Mouse (Mus musculus): ENCODE measurements around the gene Rel. TPM values are rescaled to one million over a fixed set of nuclear protein-coding genes. Genes with fewer than 3 reads are reported as not detected.

Gene Rel
- polyA plus RNA-seq, 1 experiment from 2014 or later: 0.39 TPM

DNA sequence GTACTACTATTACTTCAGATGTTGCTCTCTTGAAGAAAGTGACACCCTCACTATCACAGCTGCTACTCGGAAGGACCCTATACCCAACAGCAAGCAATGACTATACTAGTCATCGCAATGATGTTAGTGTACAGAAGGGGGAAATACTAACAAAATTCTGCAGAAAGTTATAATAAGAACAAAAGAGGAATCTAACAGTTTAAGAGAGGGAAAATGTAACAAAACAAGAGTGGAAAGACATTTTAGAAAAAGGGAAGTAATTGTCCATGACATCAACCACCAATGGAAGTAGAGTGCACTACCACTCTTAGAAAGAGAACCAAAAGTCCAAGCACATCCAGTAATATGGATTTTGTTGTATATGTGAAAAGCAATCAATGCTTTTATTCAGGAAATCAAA lies 8.1 kb downstream of the Rel start:
- no peaks in the 10 kb centered on the region for H3K36me3 ChIP-seq (ENCODE audit: control insufficient read depth, insufficient read depth, low read length)
- H3K9ac ChIP-seq (ENCODE audit: low read depth, low read length): no peak overlapping the region
- WGBS: 94% methylated on average over 2 of the region's 2 CpGs
- H3K27me3 ChIP-seq (ENCODE audit: control insufficient read depth, insufficient read depth, low read depth, low read length): no peaks in the 10 kb centered on the region
- ATAC-seq: no peak
- no peak overlapping the region for H3K4me2 ChIP-seq (ENCODE audit: low read length)
- H3K9me3 ChIP-seq (replicated peaks; ENCODE audit: control insufficient read depth, low read length, poor library complexity, severe bottlenecking): no peaks in the 10 kb centered on the region
- H3K4me1 ChIP-seq (ENCODE audit: control insufficient read depth, insufficient read depth, low read length): no peaks in the 10 kb centered on the region
- no peak overlapping the region for H3K4me3 ChIP-seq (ENCODE audit: low read depth, low read length)
- no peak overlapping the region for H3K27ac ChIP-seq (ENCODE audit: low read length)

DNA sequence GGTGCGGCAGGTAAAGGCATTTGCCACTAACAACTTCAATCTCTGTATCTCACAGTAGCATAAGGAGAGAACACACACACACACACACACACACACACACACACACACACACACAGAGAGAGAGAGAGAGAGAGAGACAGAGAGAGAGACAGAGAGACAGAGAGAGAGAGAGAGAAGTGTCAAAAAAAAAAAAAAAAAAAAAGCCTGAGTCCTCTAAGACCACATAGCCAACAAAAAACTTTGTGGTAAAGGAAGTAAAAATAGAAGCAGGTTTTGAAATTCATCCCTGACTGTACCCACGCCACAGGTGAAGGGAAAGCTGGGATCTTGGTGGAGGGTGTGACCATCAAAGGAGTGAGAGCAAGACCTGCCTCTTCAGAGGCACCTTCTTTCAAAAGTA lies 12.6 kb downstream of the Rel start:
- 80% methylated on average over 2 of the region's 2 CpGs for WGBS

DNA sequence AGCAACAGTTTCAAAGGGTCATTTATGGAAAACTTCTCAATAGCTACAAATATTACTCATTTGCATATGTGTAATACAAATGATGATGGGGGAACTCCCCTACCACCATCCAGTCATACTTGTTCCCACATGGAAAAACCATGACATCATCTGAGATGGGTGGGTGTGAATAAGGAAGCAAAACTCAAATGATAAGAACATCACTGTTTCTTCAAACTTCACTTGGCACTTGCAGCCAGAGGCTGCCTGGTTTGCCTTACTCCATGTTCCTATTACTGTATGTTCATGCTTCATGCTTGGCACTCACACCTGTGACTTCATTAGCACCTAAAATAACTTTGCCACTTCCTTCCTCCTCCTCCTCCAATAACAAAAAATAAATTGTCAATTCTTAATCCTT lies 16.4 kb downstream of the Rel start:
- no peaks in the 10 kb centered on the region for H3K9me3 ChIP-seq (replicated peaks; ENCODE audit: control insufficient read depth, low read length, poor library complexity, severe bottlenecking)
- H3K27me3 ChIP-seq (ENCODE audit: control insufficient read depth, insufficient read depth, low read depth, low read length): no peaks in the 10 kb centered on the region
- no peak overlapping the region for H3K27ac ChIP-seq (ENCODE audit: low read length)
- no peaks in the 10 kb centered on the region for H3K36me3 ChIP-seq (ENCODE audit: control insufficient read depth, insufficient read depth, low read length)
- no peak overlapping the region for H3K4me2 ChIP-seq (ENCODE audit: low read length)
- no peak overlapping the region for H3K4me3 ChIP-seq (ENCODE audit: low read depth, low read length)
- no peak overlapping the region for H3K9ac ChIP-seq (ENCODE audit: low read depth, low read length)
- H3K4me1 ChIP-seq (ENCODE audit: control insufficient read depth, insufficient read depth, low read length): no peaks in the 10 kb centered on the region
- no peak for ATAC-seq

More for the DNA sequence above, 12.6 kb downstream of the Rel start:
- ATAC-seq: no peak
- Histone ChIP-seq H3K36me3 (ENCODE audit: control insufficient read depth, insufficient read depth, low read length) (no peaks in the 10 kb centered on the region), H3K9ac (ENCODE audit: low read depth, low read length) (no peak overlapping the region), H3K9me3 (replicated peaks; ENCODE audit: control insufficient read depth, low read length, poor library complexity, severe bottlenecking) (no peaks in the 10 kb centered on the region), H3K4me1 (ENCODE audit: control insufficient read depth, insufficient read depth, low read length) (no peaks in the 10 kb centered on the region), H3K4me2 (ENCODE audit: low read length) (no peak overlapping the region), H3K27ac (ENCODE audit: low read length) (no peak overlapping the region), H3K27me3 (ENCODE audit: control insufficient read depth, insufficient read depth, low read depth, low read length) (no peaks in the 10 kb centered on the region), H3K4me3 (ENCODE audit: low read depth, low read length) (no peak overlapping the region)

DNA sequence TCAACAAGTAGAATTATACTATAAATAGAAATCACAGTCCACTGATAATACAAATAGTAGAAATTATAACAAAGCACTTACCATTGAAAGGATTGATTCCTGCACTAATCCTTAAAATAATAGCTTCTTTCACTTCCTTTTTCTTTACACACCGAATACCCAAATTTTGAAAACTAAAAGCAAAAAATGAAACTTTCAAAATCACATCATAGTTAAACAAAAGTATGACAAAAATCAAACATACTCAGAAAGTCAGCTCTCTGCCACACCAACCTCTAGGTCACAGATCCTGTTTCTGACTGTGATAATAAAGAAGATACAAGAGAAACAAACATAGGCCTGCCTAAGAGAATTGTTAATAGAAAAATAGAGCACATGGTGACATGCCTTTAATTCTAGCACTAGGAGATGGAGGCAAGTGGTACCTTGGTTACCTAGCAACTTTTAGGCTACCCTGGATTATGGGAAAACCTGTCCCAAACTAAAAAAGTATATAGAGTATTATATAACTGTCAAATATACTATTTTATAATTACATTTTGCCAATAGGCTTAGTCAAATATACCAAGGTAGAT lies 17.5 kb downstream of the Rel start:
- Histone ChIP-seq H3K4me2 (ENCODE audit: low read length) (no peak overlapping the region), H3K27ac (ENCODE audit: low read length) (no peak overlapping the region), H3K36me3 (ENCODE audit: control insufficient read depth, insufficient read depth, low read length) (no peaks in the 10 kb centered on the region), H3K9me3 (replicated peaks; ENCODE audit: control insufficient read depth, low read length, poor library complexity, severe bottlenecking) (no peaks in the 10 kb centered on the region), H3K27me3 (ENCODE audit: control insufficient read depth, insufficient read depth, low read depth, low read length) (no peaks in the 10 kb centered on the region), H3K4me3 (ENCODE audit: low read depth, low read length) (no peak overlapping the region), H3K9ac (ENCODE audit: low read depth, low read length) (no peak overlapping the region), H3K4me1 (ENCODE audit: control insufficient read depth, insufficient read depth, low read length) (no peaks in the 10 kb centered on the region)
- ATAC-seq: no peak
- WGBS: 83% methylated on average over 1 of the region's 1 CpGs

DNA sequence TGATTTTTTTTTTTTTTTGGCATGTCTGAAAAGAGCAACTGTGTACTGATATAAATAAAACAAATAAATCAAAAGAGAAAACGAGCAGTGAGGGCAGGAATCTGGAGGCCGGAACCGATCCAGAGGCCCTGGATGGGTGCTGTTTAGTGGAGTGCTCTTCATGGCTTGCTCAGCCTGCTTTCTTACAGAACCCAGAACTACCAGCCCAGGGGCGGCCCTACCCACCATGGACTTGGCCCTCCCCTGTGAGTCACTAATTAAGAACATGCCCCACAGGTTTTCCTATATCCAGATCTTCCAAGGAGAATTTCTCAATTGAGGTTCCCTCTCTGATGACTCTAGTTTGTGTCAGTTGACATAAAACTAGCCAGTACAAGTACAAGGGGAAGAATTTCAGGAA lies 24.7 kb downstream of the Rel start:
- ATAC-seq: no peak
- 77% methylated on average over 4 of the region's 4 CpGs for WGBS
- H3K4me2 ChIP-seq (ENCODE audit: low read length): no peak overlapping the region
- no peaks in the 10 kb centered on the region for H3K4me1 ChIP-seq (ENCODE audit: control insufficient read depth, insufficient read depth, low read length)
- H3K9ac ChIP-seq (ENCODE audit: low read depth, low read length): no peak overlapping the region
- H3K27ac ChIP-seq (ENCODE audit: low read length): no peak overlapping the region
- no peaks in the 10 kb centered on the region for H3K36me3 ChIP-seq (ENCODE audit: control insufficient read depth, insufficient read depth, low read length)
- no peaks in the 10 kb centered on the region for H3K27me3 ChIP-seq (ENCODE audit: control insufficient read depth, insufficient read depth, low read depth, low read length)
- H3K4me3 ChIP-seq (ENCODE audit: low read depth, low read length): no peak overlapping the region
- no peaks in the 10 kb centered on the region for H3K9me3 ChIP-seq (replicated peaks; ENCODE audit: control insufficient read depth, low read length, poor library complexity, severe bottlenecking)

DNA sequence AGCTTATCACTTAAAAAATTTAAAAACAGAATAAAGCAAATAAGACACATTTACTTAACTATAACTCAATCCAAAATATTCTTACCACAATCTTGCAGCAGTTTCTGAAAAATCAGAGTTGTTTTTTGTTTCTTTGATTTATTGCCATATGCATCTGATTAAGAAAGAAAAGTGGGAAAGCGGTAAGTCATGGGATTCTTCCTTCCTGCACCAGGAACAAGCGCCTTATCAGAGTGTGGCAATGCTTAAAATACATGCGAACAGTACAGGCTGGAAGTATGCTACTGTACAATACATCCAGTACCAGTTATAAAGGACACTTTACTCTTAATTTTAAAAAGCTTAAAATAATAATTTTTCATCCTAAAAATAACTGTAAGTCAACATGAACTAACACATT lies 26.4 kb downstream of the Rel start:
- Histone ChIP-seq H3K9ac (ENCODE audit: low read depth, low read length) (no peak overlapping the region), H3K4me3 (ENCODE audit: low read depth, low read length) (no peak overlapping the region), H3K4me1 (ENCODE audit: control insufficient read depth, insufficient read depth, low read length) (no peaks in the 10 kb centered on the region), H3K36me3 (ENCODE audit: control insufficient read depth, insufficient read depth, low read length) (no peaks in the 10 kb centered on the region), H3K27ac (ENCODE audit: low read length) (no peak overlapping the region), H3K4me2 (ENCODE audit: low read length) (no peak overlapping the region), H3K27me3 (ENCODE audit: control insufficient read depth, insufficient read depth, low read depth, low read length) (no peaks in the 10 kb centered on the region), H3K9me3 (replicated peaks; ENCODE audit: control insufficient read depth, low read length, poor library complexity, severe bottlenecking) (no peaks in the 10 kb centered on the region)
- no peak for ATAC-seq
- WGBS: 97% methylated on average over 3 of the region's 3 CpGs

DNA sequence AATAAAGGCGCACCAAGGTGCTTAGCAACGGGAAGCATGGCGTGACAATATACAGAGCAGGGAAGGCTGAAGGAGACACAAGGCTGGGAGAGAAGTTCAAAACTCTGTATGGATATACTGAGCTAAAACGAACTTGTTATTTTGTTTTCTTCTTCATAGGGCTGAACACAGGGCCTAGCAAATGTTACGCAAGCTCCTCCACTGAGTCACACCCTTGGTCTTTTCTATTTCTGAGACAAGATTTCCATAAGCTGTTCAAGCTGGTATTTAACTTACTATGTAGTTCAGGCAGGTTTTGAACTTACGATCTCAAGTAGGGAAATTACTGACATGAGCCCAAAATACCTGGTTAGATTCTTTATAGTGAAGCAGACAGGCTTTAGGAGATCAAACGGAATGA lies 29.4 kb downstream of the Rel start:
- no peaks in the 10 kb centered on the region for H3K36me3 ChIP-seq (ENCODE audit: control insufficient read depth, insufficient read depth, low read length)
- ATAC-seq: no peak
- 90% methylated on average over 7 of the region's 7 CpGs for WGBS
- H3K9ac ChIP-seq (ENCODE audit: low read depth, low read length): no peak overlapping the region
- no peak overlapping the region for H3K4me3 ChIP-seq (ENCODE audit: low read depth, low read length)
- H3K4me2 ChIP-seq (ENCODE audit: low read length): no peak overlapping the region
- no peaks in the 10 kb centered on the region for H3K9me3 ChIP-seq (replicated peaks; ENCODE audit: control insufficient read depth, low read length, poor library complexity, severe bottlenecking)
- H3K27ac ChIP-seq (ENCODE audit: low read length): no peak overlapping the region
- no peaks in the 10 kb centered on the region for H3K27me3 ChIP-seq (ENCODE audit: control insufficient read depth, insufficient read depth, low read depth, low read length)
- no peaks in the 10 kb centered on the region for H3K4me1 ChIP-seq (ENCODE audit: control insufficient read depth, insufficient read depth, low read length)

DNA sequence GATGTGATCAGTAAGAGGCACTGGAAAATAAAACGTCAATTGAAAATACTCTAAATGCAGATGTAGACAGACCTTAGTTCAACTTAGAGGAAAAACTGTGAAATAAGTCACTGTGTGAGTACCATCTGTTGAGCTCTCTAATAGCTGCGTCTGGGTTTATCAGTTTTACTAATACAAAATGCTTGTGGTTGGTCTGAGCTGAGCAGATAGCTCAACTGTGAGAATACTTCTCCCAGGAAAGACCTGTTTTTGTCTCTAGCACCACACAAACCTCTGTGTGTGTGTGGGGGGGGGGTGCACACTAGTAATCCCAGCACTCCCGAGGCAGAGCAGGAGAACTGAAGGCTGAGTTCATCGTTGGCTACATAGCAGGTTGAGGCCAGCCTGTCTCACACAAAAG lies 29.9 kb downstream of the Rel start:
- Histone ChIP-seq H3K27me3 (ENCODE audit: control insufficient read depth, insufficient read depth, low read depth, low read length) (no peaks in the 10 kb centered on the region), H3K36me3 (ENCODE audit: control insufficient read depth, insufficient read depth, low read length) (no peaks in the 10 kb centered on the region), H3K27ac (ENCODE audit: low read length) (no peak overlapping the region), H3K9me3 (replicated peaks; ENCODE audit: control insufficient read depth, low read length, poor library complexity, severe bottlenecking) (no peaks in the 10 kb centered on the region), H3K9ac (ENCODE audit: low read depth, low read length) (no peak overlapping the region), H3K4me2 (ENCODE audit: low read length) (no peak overlapping the region), H3K4me3 (ENCODE audit: low read depth, low read length) (no peak overlapping the region), H3K4me1 (ENCODE audit: control insufficient read depth, insufficient read depth, low read length) (no peaks in the 10 kb centered on the region)
- WGBS: 77% methylated on average over 4 of the region's 4 CpGs
- ATAC-seq: no peak

DNA sequence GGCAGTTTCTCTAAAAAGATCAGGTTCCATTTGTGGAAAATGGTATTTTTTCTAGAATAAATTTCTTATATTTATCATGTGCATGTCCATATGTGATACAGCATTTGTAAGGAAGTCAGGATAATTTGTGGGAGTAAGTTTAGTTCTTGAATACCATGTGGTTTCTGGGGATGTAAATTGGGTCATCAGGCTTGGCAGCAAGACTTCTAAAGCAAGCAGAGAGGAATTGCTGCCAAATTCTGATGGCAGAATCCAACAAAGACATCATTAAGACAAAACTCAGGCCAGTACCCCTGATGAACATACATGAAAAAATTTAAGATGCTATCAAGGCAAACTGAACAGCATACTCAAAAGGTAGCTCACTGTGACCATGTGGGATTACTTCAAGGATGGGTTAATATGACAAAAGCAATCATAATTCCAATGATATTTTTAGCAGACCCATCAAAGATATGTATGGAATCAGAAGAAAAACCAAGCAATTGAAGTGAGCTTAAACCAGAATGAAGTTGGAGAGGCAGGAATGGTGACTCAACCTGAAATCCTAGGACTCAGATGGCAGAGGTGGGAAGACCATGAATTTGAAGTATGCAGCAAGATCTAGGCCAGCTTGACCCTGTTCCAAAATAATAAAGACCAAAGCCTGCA lies 34.8 kb downstream of the Rel start:
- H3K4me3 ChIP-seq (ENCODE audit: low read depth, low read length): no peak overlapping the region
- H3K27me3 ChIP-seq (ENCODE audit: control insufficient read depth, insufficient read depth, low read depth, low read length): no peaks in the 10 kb centered on the region
- H3K9ac ChIP-seq (ENCODE audit: low read depth, low read length): no peak overlapping the region
- H3K4me1 ChIP-seq (ENCODE audit: control insufficient read depth, insufficient read depth, low read length): no peaks in the 10 kb centered on the region
- no peak for ATAC-seq
- peaks cover 11% of the 10 kb centered on the region; the same call in 1 of the 2 replicates for H3K36me3 ChIP-seq (ENCODE audit: control insufficient read depth, insufficient read depth, low read length)
- no peaks in the 10 kb centered on the region for H3K9me3 ChIP-seq (replicated peaks; ENCODE audit: control insufficient read depth, low read length, poor library complexity, severe bottlenecking)
- H3K27ac ChIP-seq (ENCODE audit: low read length): no peak overlapping the region
- no peak overlapping the region for H3K4me2 ChIP-seq (ENCODE audit: low read length)

All from midbrain, embryonic 16.5 days (tissue).